Mouse (Mus musculus) CH12.LX (cell line): ENCODE results near the gene Ccl7. TPM values are rescaled to one million over a fixed set of nuclear protein-coding genes. Genes with fewer than 3 reads are reported as not detected.

Source experiments
- DNase-seq: peaks from one replicate; pipeline ENCODE4 v3.0.0-alpha.2; 2013; ENCODE audit errors: extremely low read depth
- H3K27ac ChIP-seq: 2 replicates; pipeline ENCODE4 v1.5.1; 2012; ENCODE audit warnings: low read depth, mild to moderate bottlenecking, control low read depth, moderate library complexity; ENCODE audit not compliant: insufficient read depth
- H3K27me3 ChIP-seq: replicated peaks from 2 replicates; pipeline ENCODE3; 2012; ENCODE audit warnings: inconsistent platforms
- H3K36me3 ChIP-seq, 2 experiments: replicated peaks in 1 of 2; 2 replicates each; pipeline versions ENCODE3 to v1.6.1; 2012; ENCODE audit warnings: inconsistent platforms in 1 of 2, low read length in 1 of 2, mild to moderate bottlenecking in 1 of 2, mixed read lengths in 1 of 2, moderate library complexity in 1 of 2; ENCODE audit not compliant: control insufficient read depth in 1 of 2, insufficient read depth in 1 of 2
- H3K4me1 ChIP-seq, 2 experiments: 2 replicates each; pipeline ENCODE4 v1.6.1; 2012; ENCODE audit warnings: inconsistent platforms in 1 of 2, moderate library complexity in 1 of 2; ENCODE audit not compliant: insufficient read depth in 2 of 2, control insufficient read depth in 1 of 2
- H3K4me2 ChIP-seq: 2 replicates; pipeline ENCODE4 v1.6.1; 2012; ENCODE audit warnings: low read depth, mild to moderate bottlenecking, control low read depth; ENCODE audit not compliant: poor library complexity, insufficient read depth, severe bottlenecking
- H3K4me3 ChIP-seq, 3 experiments: fragments of 150-350 bp in 1 of 3; sonication (generic) in 1 of 3; replicated peaks in 1 of 3; 2 replicates each; pipeline versions ENCODE3 to v1.5.1; 2011 to 2012; ENCODE audit warnings: low read depth in 2 of 3, low read length in 2 of 3, mild to moderate bottlenecking in 2 of 3, moderate library complexity in 2 of 3, control low read depth in 1 of 3, improper control_type of control experiment in 1 of 3, inconsistent platforms in 1 of 3, mixed read lengths in 1 of 3; ENCODE audit not compliant: poor library complexity in 1 of 3
- H3K79me2 ChIP-seq: replicated peaks from 2 replicates; pipeline ENCODE4 v1.6.1; 2012; ENCODE audit warnings: mild to moderate bottlenecking, moderate library complexity; ENCODE audit not compliant: control insufficient read depth, poor library complexity, insufficient read depth, severe bottlenecking; ENCODE audit errors: extremely low read depth
- H3K9ac ChIP-seq: 2 replicates; pipeline ENCODE4 v1.6.1; 2012; ENCODE audit warnings: low read depth, mild to moderate bottlenecking, control low read depth, moderate library complexity; ENCODE audit not compliant: insufficient read depth
- H3K9me3 ChIP-seq: replicated peaks from 2 replicates; pipeline ENCODE3; 2012; ENCODE audit warnings: low read length, inconsistent platforms, mixed read lengths
- CHD1 ChIP-seq: IDR thresholded peaks from 2 replicates; pipeline ENCODE4 v1.6.1; 2012; ENCODE audit warnings: low read depth, low read length, improper control_type of control experiment, inconsistent platforms
- CHD2 ChIP-seq: IDR thresholded peaks from 2 replicates; pipeline ENCODE4 v1.6.1; 2011; ENCODE audit warnings: low read length, improper control_type of control experiment
- CTCF ChIP-seq, 2 experiments: IDR thresholded peaks in 1 of 2; conservative IDR thresholded peaks in 1 of 2; 2 replicates each; pipeline ENCODE4 v1.5.1; 2011 to 2012; ENCODE audit warnings: low read depth in 2 of 2, low read length in 2 of 2, improper control_type of control experiment in 1 of 2, inconsistent platforms in 1 of 2, mild to moderate bottlenecking in 1 of 2, moderate library complexity in 1 of 2
- E2F4 ChIP-seq: IDR thresholded peaks from 2 replicates; pipeline ENCODE4 v1.6.1; 2011; ENCODE audit warnings: low read depth, low read length, improper control_type of control experiment; ENCODE audit not compliant: insufficient replicate concordance
- ELF1 ChIP-seq: IDR thresholded peaks from 2 replicates; pipeline ENCODE4 v1.6.1; 2014; ENCODE audit warnings: low read depth, mild to moderate bottlenecking, inconsistent platforms, low read length, improper control_type of control experiment
- EP300 ChIP-seq: IDR thresholded peaks from 2 replicates; pipeline ENCODE4 v1.6.1; 2011; ENCODE audit warnings: low read length, improper control_type of control experiment
- ETS1 ChIP-seq: conservative IDR thresholded peaks from 2 replicates; pipeline ENCODE4 v1.6.1; 2012; ENCODE audit warnings: low read depth, mild to moderate bottlenecking, inconsistent platforms, low read length, improper control_type of control experiment, moderate library complexity
- HCFC1 ChIP-seq: IDR thresholded peaks from 2 replicates; pipeline ENCODE4 v1.6.1; 2012; ENCODE audit warnings: low read depth, mild to moderate bottlenecking, inconsistent platforms, low read length, improper control_type of control experiment
- IRF4 ChIP-seq: IDR thresholded peaks from 2 replicates; pipeline ENCODE4 v1.6.1; 2014; ENCODE audit warnings: low read depth, mild to moderate bottlenecking, inconsistent platforms, low read length, improper control_type of control experiment
- JUND ChIP-seq: conservative IDR thresholded peaks from 2 replicates; pipeline ENCODE4 v1.6.1; 2011; ENCODE audit warnings: low read depth, low read length, improper control_type of control experiment
- MAX ChIP-seq: IDR thresholded peaks from 2 replicates; pipeline ENCODE4 v1.6.1; 2011; ENCODE audit warnings: low read length, improper control_type of control experiment
- MAZ ChIP-seq: IDR thresholded peaks from 2 replicates; pipeline ENCODE4 v1.6.1; 2012; ENCODE audit warnings: low read depth, mild to moderate bottlenecking, inconsistent platforms, low read length, improper control_type of control experiment, moderate library complexity
- MEF2A ChIP-seq: IDR thresholded peaks from 2 replicates; pipeline ENCODE4 v1.6.1; 2014; ENCODE audit warnings: low read depth, mild to moderate bottlenecking, inconsistent platforms, low read length, improper control_type of control experiment, borderline replicate concordance
- MXI1 ChIP-seq: IDR thresholded peaks from 2 replicates; pipeline ENCODE4 v1.6.1; 2011; ENCODE audit warnings: mild to moderate bottlenecking, low read depth, low read length, improper control_type of control experiment
- MYC ChIP-seq: IDR thresholded peaks from 2 replicates; pipeline ENCODE4 v1.6.1; 2011; ENCODE audit warnings: low read depth, mild to moderate bottlenecking, improper control_type of control experiment, low read length
- NELFE ChIP-seq: IDR thresholded peaks from 2 replicates; pipeline ENCODE4 v1.6.1; 2011; ENCODE audit warnings: low read depth, low read length, improper control_type of control experiment
- NRF1 ChIP-seq: IDR thresholded peaks from 2 replicates; pipeline ENCODE4 v1.6.1; 2014; ENCODE audit warnings: low read depth, mild to moderate bottlenecking, inconsistent platforms, low read length, improper control_type of control experiment, moderate library complexity
- PAX5 ChIP-seq: IDR thresholded peaks from 2 replicates; pipeline ENCODE4 v1.6.1; 2012; ENCODE audit warnings: low read length, inconsistent platforms, mixed read lengths
- POLR2AphosphoS2 ChIP-seq: IDR thresholded peaks from 2 replicates; pipeline ENCODE4 v1.6.1; 2011; ENCODE audit warnings: low read depth, low read length, improper control_type of control experiment
- RAD21 ChIP-seq: IDR thresholded peaks from 2 replicates; pipeline ENCODE4 v1.6.1; 2011; ENCODE audit warnings: low read depth, mild to moderate bottlenecking, low read length, improper control_type of control experiment, moderate library complexity
- SIN3A ChIP-seq: IDR thresholded peaks from 2 replicates; pipeline ENCODE4 v1.6.1; 2012; ENCODE audit warnings: low read length, improper control_type of control experiment, inconsistent platforms
- SMC3 ChIP-seq: IDR thresholded peaks from 2 replicates; pipeline ENCODE4 v1.6.1; 2011; ENCODE audit warnings: low read depth, low read length, improper control_type of control experiment
- UBTF ChIP-seq: IDR thresholded peaks from 2 replicates; pipeline ENCODE4 v1.6.1; 2012; ENCODE audit warnings: low read depth, mild to moderate bottlenecking, inconsistent platforms, low read length, improper control_type of control experiment, moderate library complexity
- ZC3H11A ChIP-seq: IDR thresholded peaks from 2 replicates; pipeline ENCODE4 v1.6.1; 2012; ENCODE audit warnings: low read depth, mild to moderate bottlenecking, inconsistent platforms, low read length, improper control_type of control experiment
- ZMIZ1 ChIP-seq: IDR thresholded peaks from 2 replicates; pipeline ENCODE4 v1.6.1; 2012; ENCODE audit warnings: low read depth, mild to moderate bottlenecking, inconsistent platforms, low read length, improper control_type of control experiment
- ZNF384 ChIP-seq: IDR thresholded peaks from 2 replicates; pipeline ENCODE4 v1.6.1; 2012; ENCODE audit warnings: low read depth, low read length, improper control_type of control experiment, inconsistent platforms
- dilution Hi-C: fragments of 300-500 bp; cut with MboI; formaldehyde crosslinking; loops from 2 replicates; pipeline ENCODE4 v1.14.3; 2020; ENCODE audit warnings: low sequenced_read_pairs; ENCODE audit not compliant: extremely low pct_unique_long_range_greater_than_20kb, extremely low pct_ligation_motif_present
- in situ Hi-C: fragments of 300-500 bp; cut with MboI; formaldehyde crosslinking; loops from 3 replicates; pipeline ENCODE4 v1.14.3; 2019; ENCODE audit warnings: low sequenced_read_pairs, low pct_ligation_motif_present, low pct_unique_long_range_greater_than_20kb, mixed read lengths
- polyA plus RNA-seq: library from polyadenylated mRNA; unstranded; fragments of >175 nt; gene quantifications from 2 replicates; pipeline ENCODE4 v1.2.1, GENCODE M21; 2012; ENCODE audit warnings: low read depth; ENCODE audit not compliant: insufficient read length
- total RNA-seq, 2 experiments: library from RNA; depleted of rRNA; stranded (reverse); fragments of 300-350 nt in 1 of 2; fragments of >200 nt in 1 of 2; gene quantifications; 2 replicates each; pipeline ENCODE4 v1.2.3; 2012 to 2014

Gene Ccl7
- total and polyA plus RNA-seq, 3 experiments: not detected

DNA sequence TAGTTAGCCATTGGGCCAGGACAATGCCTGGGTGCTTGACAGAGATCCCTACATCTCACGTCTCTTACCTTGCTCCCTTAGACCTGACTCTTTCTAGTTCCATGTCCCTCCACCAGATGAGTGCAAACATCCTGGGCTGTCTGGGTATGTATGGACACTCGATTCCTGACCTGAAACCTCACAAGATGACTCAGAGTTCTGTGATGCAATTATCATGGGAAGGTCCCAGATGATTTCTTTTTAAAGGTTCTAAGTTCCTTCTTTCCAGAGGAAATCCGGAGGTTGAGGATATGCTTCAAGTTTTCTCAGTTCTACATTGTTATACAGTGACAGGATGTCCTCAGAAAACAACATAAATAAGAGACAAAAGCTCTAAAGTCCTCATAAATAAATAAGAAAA is 35.4 kb downstream of the Ccl7 start:
- no peak overlapping the region for H3K27ac ChIP-seq
- no peak for TF ChIP-seq POLR2AphosphoS2
- TF ChIP-seq CHD2: no peak
- TF ChIP-seq ELF1: no peak
- TF ChIP-seq JUND: no peak
- TF ChIP-seq SIN3A: no peak
- no peak for TF ChIP-seq ZMIZ1
- TF ChIP-seq RAD21: no peak
- no peak for TF ChIP-seq HCFC1
- no peak for TF ChIP-seq MYC
- no peak for TF ChIP-seq PAX5
- no peak for TF ChIP-seq E2F4
- no peak for TF ChIP-seq NRF1
- TF ChIP-seq MXI1: no peak
- no peak for TF ChIP-seq ETS1
- no peak for TF ChIP-seq ZNF384
- TF ChIP-seq IRF4: no peak
- TF ChIP-seq UBTF: no peak
- TF ChIP-seq MAX: no peak
- no peak for TF ChIP-seq CHD1
- no peak for TF ChIP-seq EP300
- H3K9me3 ChIP-seq: no peaks in the 10 kb centered on the region
- dilution Hi-C loops: no loop called here
- no peak for DNase-seq
- H3K27me3 ChIP-seq: peaks cover 53% of the 10 kb centered on the region
- H3K36me3 ChIP-seq: no peaks in the 10 kb centered on the region
- no peaks in the 10 kb centered on the region for H3K79me2 ChIP-seq
- H3K4me2 ChIP-seq: no peak overlapping the region
- H3K9ac ChIP-seq: no peak overlapping the region
- in situ Hi-C loops: no loop called here
- H3K4me1 ChIP-seq: no peaks in the 10 kb centered on the region
- no peak overlapping the region for H3K4me3 ChIP-seq

- Histone ChIP-seq H3K27ac (no peak overlapping the region), H3K79me2 (no peaks in the 10 kb centered on the region)
- TF ChIP-seq IRF4 (no peak), MAX (no peak), NELFE (no peak), MEF2A (no peak), CHD2 (no peak), MYC (no peak), MAZ (no peak), ELF1 (no peak), ZNF384 (no peak), ZMIZ1 (no peak), SMC3 (no peak), CHD1 (no peak), CTCF (conservative IDR thresholded peaks at IDR 0.05 in 1 of 2, IDR thresholded peaks at IDR 0.05 in 1 of 2; ENCODE audit: low read depth in 2 of 2, low read length in 2 of 2) (no peak), PAX5 (no peak), E2F4 (no peak), RAD21 (no peak), UBTF (no peak), ZC3H11A (no peak)
- TF ChIP-seq, all 38 proteins: peak for 0
- Histone ChIP-seq H3K9ac (no peak overlapping the region), H3K9me3 (no peaks in the 10 kb centered on the region), H3K4me1 (no peaks in the 10 kb centered on the region), H3K4me2 (no peak overlapping the region), H3K27me3 (peaks cover 45% of the 10 kb centered on the region), H3K4me3 (no peak overlapping the region), H3K36me3 (no peaks in the 10 kb centered on the region)
- no peak for DNase-seq
- in situ Hi-C loops: no loop called here
- dilution Hi-C loops: no loop called here
Observed at GRCm38 (mm10) chr11:82084360-82084759, 38.8 kb downstream of the Ccl7 start.
